Mouse (Mus musculus): ENCODE data around the gene Abca1.

DNA sequence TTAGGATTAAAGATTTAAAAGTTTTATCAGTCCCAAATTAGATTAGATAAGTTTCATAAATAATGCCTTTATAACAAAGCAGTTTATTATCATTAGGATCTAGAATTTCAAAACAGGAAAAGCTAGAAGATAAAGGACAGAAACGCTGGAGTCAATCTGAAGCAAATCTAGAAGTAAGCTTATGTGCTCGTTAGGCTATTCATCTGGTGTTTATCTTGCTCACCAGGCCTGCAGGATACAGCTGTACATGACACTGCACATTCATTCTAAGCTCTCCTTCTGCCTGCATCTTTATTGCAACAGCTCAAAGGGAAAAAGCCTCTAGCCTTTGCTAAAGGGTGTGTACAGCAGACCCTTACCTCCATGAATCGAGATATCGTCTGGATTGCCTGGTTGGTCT lies 74.1 kb downstream of the Abca1 start:
- no peak for TF ChIP-seq POLR2A (IDR thresholded peaks at IDR 0.05; ENCODE audit: insufficient read depth, low read length)
- TF ChIP-seq CTCF (IDR thresholded peaks at IDR 0.05; ENCODE audit: low read depth, low read length): no peak
- no peak for TF ChIP-seq EP300 (IDR thresholded peaks at IDR 0.05; ENCODE audit: insufficient read depth, low read depth, low read length)
